Mouse (Mus musculus): ENCODE results near the gene Gm18596. TPM values are rescaled to one million over a fixed set of nuclear protein-coding genes. Genes with fewer than 3 reads are reported as not detected.
A peak's percentile ranks its signal among the peaks of the same experiment; 100 is the strongest.
"Not testable (repeated sequence)": the region's sequence is repeated elsewhere in the genome, so short reads cannot be mapped to it uniquely, and the experiment has no call there.

Gm18596 gene
- polyA plus RNA-seq, 1 experiment from 2014 or later, result not detected

DNA sequence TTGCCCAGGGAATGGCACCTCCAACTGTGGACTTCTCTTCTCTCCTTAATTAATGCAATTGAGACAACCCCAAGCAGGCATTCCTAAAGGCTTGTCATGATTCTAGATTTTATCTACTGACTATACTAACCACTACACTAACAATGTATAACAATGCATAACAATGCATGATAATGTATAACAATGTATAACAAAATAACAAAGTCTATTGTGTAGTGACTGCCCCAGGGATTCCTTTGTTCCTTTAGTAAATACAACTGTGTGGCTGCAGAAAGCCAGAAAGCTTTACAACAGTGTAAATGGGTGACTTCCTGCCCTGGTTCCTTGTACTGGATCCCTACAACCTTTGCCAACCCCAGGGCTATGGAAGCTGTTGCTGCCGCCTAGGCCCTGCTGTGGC, 6.5 kb downstream of the Gm18596 start:
- H3K4me3 ChIP-seq (ENCODE audit: low read depth, low read length), result no peak overlapping the region
- TF ChIP-seq CTCF (IDR thresholded peaks at IDR 0.05; ENCODE audit: low read depth) (no peak), EP300 (IDR thresholded peaks at IDR 0.05; ENCODE audit: low read depth) (no peak)
- H3K36me3 ChIP-seq (replicated peaks; ENCODE audit: insufficient read depth, low read length), result no peaks in the 10 kb centered on the region
- WGBS (ENCODE audit: insufficient replicate concordance), result 81% methylated on average over 1 of the region's 1 CpGs
- no peaks in the 10 kb centered on the region for H3K4me1 ChIP-seq (ENCODE audit: insufficient read depth)
- peaks cover 4% of the 10 kb centered on the region; the same call in 1 of the 2 replicates for H3K9me3 ChIP-seq (ENCODE audit: low read length)
- H3K27me3 ChIP-seq (ENCODE audit: insufficient read depth, low read length), result no peaks in the 10 kb centered on the region
- no peak overlapping the region for H3K9ac ChIP-seq (replicated peaks)
- DNase-seq (no peak), ATAC-seq (no peak)
- no peak overlapping the region for H3K4me2 ChIP-seq (ENCODE audit: low read depth, low read length)
- H3K27ac ChIP-seq (ENCODE audit: low read depth), result no peak overlapping the region

DNA sequence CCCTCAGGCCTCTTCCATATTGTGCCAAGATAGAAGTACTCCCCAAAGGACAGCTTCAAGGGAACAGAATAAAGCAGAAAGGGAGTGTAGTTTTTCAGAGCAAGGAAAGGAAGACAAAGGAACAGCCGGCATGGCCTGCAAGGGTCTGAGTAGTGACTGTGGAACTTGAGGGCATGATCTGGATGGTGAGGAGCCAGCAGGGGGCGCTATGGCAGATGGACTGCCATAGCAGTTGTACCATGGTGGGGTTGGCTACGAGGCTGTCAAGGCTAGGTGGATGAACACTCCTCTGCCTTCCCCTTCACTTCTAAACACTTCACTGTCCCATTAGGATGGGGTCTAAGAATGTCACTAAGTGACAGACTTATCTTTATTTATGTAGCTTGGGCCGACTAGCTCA, 13.2 kb downstream of the Gm18596 start:
- H3K4me2 ChIP-seq (ENCODE audit: low read depth, low read length), result no peak overlapping the region
- WGBS (ENCODE audit: insufficient replicate concordance), result 48% methylated on average over 4 of the region's 4 CpGs

DNA sequence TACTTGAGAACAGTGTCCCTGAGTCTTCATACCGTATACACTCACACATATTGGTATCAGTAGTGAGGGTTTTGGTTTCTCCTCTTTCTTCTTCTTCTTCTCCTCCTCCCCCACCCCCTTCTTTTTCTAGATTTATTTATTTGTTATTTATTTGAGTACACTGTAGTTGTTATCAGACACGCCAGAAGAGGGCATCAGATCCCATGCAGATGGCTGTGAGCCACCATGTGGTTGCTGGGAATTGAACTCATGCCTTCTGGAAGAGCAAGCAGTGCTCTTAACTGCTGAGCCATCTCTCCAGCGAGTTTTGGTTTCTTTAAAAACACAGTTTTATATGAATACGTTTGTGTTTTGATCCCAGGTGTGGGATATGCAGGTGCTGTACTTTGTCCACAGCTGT, 14.2 kb downstream of the Gm18596 start:
- ATAC-seq, result no peak
- no peak for DNase-seq
- H3K4me2 ChIP-seq (ENCODE audit: low read depth, low read length), result no peak overlapping the region
- H3K4me3 ChIP-seq (ENCODE audit: low read depth, low read length), result no peak overlapping the region
- no peak overlapping the region for H3K27ac ChIP-seq (ENCODE audit: low read depth)
- no peak overlapping the region for H3K9ac ChIP-seq (replicated peaks)
- no peaks in the 10 kb centered on the region for H3K27me3 ChIP-seq (ENCODE audit: insufficient read depth, low read length)
- H3K4me1 ChIP-seq (ENCODE audit: insufficient read depth), result no peaks in the 10 kb centered on the region
- no peaks in the 10 kb centered on the region for H3K9me3 ChIP-seq (ENCODE audit: low read length)
- H3K36me3 ChIP-seq (replicated peaks; ENCODE audit: insufficient read depth, low read length), result no peaks in the 10 kb centered on the region
- TF ChIP-seq CTCF (IDR thresholded peaks at IDR 0.05; ENCODE audit: low read depth), result peak; percentile 30
- TF ChIP-seq EP300 (IDR thresholded peaks at IDR 0.05; ENCODE audit: low read depth), result no peak
- 54% methylated on average over 4 of the region's 4 CpGs for WGBS (ENCODE audit: insufficient replicate concordance)

More for the DNA sequence above, 13.2 kb downstream of the Gm18596 start:
- DNase-seq (peak; percentile 26), ATAC-seq (no peak)
- Histone ChIP-seq H3K36me3 (replicated peaks; ENCODE audit: insufficient read depth, low read length) (no peaks in the 10 kb centered on the region), H3K9me3 (ENCODE audit: low read length) (no peaks in the 10 kb centered on the region), H3K9ac (replicated peaks) (no peak overlapping the region), H3K27me3 (ENCODE audit: insufficient read depth, low read length) (no peaks in the 10 kb centered on the region), H3K4me3 (ENCODE audit: low read depth, low read length) (no peak overlapping the region), H3K27ac (ENCODE audit: low read depth) (no peak overlapping the region), H3K4me1 (ENCODE audit: insufficient read depth) (no peaks in the 10 kb centered on the region)
- TF ChIP-seq CTCF (IDR thresholded peaks at IDR 0.05; ENCODE audit: low read depth) (peak; percentile 58), EP300 (IDR thresholded peaks at IDR 0.05; ENCODE audit: low read depth) (no peak)

DNA sequence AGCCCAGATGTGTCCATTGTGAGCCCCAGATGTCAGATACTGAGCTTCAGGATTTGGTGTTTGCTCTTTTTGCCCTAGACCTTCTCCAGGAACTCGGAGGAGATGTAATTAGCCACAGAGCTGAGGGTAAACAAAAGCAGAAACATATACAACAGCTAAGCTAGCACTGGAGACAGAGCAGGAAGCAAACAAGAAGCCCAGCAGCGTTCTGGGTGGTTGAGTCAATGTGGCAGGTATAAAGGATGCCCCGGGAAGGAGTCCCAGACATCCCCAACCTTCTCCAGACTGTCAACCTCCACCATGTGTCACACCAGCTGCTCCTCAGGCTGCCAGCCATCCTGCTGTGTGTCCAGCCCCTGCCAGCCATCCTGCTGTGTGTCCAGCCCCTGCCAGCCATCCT, 16.3 kb downstream of the Gm18596 start, which contains the start of gene Gm10100:
TSS of gene Gm10100 (plus strand) at position 301 of the 400 bp plus-strand sequence.
- no peaks in the 10 kb centered on the region for H3K9me3 ChIP-seq (ENCODE audit: low read length)
- no peak within 1 kb of the TSS for H3K9ac ChIP-seq (replicated peaks)
- TF ChIP-seq CTCF (IDR thresholded peaks at IDR 0.05; ENCODE audit: low read depth), result no peak
- no peak for TF ChIP-seq EP300 (IDR thresholded peaks at IDR 0.05; ENCODE audit: low read depth)
- 17% methylated on average over 3 of the region's 3 CpGs for WGBS (ENCODE audit: insufficient replicate concordance)
- no peaks in the 10 kb centered on the region for H3K36me3 ChIP-seq (replicated peaks; ENCODE audit: insufficient read depth, low read length)
- ATAC-seq, result no peak
- H3K27ac ChIP-seq (ENCODE audit: low read depth), result no peak within 1 kb of the TSS
- H3K4me2 ChIP-seq (ENCODE audit: low read depth, low read length), result no peak within 1 kb of the TSS
- no peak for DNase-seq
- no peaks in the 10 kb centered on the region for H3K27me3 ChIP-seq (ENCODE audit: insufficient read depth, low read length)
- no peaks in the 10 kb centered on the region for H3K4me1 ChIP-seq (ENCODE audit: insufficient read depth)
- no peak within 1 kb of the TSS for H3K4me3 ChIP-seq (ENCODE audit: low read depth, low read length)

DNA sequence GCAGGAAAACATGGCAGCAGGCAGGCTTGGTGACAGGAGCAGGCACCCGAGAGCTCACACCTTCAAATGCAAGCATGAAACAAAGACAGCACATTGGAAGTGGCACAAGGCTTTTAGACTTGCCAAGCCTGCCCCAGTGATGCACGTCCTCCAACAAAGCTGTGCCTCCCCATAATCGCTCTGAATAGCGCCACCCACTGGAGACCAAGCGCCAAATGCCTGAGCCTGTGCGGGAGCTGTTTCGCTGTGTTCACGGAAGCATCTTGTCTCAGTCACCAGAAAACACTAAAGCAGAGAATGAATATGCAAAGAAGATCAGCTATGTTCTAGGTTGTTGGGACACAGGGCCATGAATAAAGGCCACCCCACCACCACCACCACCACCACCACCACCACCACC, 17.6 kb downstream of the Gm18596 start:
- WGBS (ENCODE audit: insufficient replicate concordance), result 71% methylated on average over 8 of the region's 8 CpGs
- H3K27ac ChIP-seq (ENCODE audit: low read depth), result no peak overlapping the region
- H3K4me2 ChIP-seq (ENCODE audit: low read depth, low read length), result no peak overlapping the region
- H3K4me3 ChIP-seq (ENCODE audit: low read depth, low read length), result no peak overlapping the region
- 0 out of 2 replicates have a peak, but pooled peaks have one; percentile 24 for TF ChIP-seq CTCF (IDR thresholded peaks at IDR 0.05; ENCODE audit: low read depth)
- TF ChIP-seq EP300 (IDR thresholded peaks at IDR 0.05; ENCODE audit: low read depth), result no peak
- DNase-seq (no peak), ATAC-seq (no peak)
- no peaks in the 10 kb centered on the region for H3K36me3 ChIP-seq (replicated peaks; ENCODE audit: insufficient read depth, low read length)
- H3K4me1 ChIP-seq (ENCODE audit: insufficient read depth), result no peaks in the 10 kb centered on the region
- no peak overlapping the region for H3K9ac ChIP-seq (replicated peaks)
- H3K9me3 ChIP-seq (ENCODE audit: low read length), result no peaks in the 10 kb centered on the region
- H3K27me3 ChIP-seq (ENCODE audit: insufficient read depth, low read length), result no peaks in the 10 kb centered on the region

DNA sequence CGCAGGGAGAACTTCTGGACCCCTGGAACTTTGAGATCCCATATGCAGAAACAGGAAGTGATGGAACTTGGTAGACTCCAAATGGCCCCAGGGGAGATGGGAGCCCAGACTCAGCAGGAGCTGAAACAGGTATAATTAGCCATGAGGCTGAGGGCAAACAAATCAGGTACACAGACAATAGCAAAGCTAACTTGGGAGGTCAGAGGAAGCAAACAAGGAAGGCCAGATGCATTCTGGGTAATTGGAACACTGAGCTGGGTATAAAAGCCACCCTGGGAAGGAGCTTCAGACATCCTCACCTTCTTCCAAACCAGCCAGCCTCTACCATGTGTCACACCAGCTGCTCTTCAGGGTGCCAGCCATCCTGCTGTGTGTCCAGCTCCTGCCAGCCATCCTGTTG, 22.1 kb downstream of the Gm18596 start, which contains the start of gene Krtap12-1:
TSS of gene Krtap12-1 (plus strand) at position 301 of the 400 bp plus-strand sequence.
- not testable (repeated sequence) for H3K9ac ChIP-seq (replicated peaks); ATAC-seq; H3K4me3 ChIP-seq (ENCODE audit: low read depth, low read length); H3K36me3 ChIP-seq (replicated peaks; ENCODE audit: insufficient read depth, low read length); H3K4me2 ChIP-seq (ENCODE audit: low read depth, low read length); H3K27me3 ChIP-seq (ENCODE audit: insufficient read depth, low read length); DNase-seq; H3K27ac ChIP-seq (ENCODE audit: low read depth); H3K9me3 ChIP-seq (ENCODE audit: low read length); H3K4me1 ChIP-seq (ENCODE audit: insufficient read depth)
- WGBS (ENCODE audit: insufficient replicate concordance), result 87% methylated on average over 1 of the region's 1 CpGs

DNA sequence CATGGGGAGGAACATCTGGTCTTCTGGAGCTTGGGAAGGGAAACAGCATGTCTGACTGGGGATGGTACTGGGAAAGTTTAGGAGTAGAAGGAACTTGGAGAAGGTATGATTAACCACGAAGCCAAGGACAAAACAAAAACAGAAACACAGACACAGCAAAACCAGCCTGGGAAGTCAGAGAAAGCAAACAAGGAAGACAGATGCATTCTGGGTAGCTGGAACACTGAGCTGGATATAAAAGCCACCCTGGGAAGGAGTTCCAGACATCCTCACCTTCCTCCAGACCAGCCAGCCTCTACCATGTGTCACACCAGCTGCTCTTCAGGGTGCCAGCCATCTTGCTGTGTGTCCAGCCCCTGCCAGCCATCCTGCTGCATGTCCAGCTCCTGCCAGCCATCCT, 26.9 kb downstream of the Gm18596 start, which contains the start of gene Gm10142:
TSS of gene Gm10142 (plus strand) at position 301 of the 400 bp plus-strand sequence.
- DNase-seq (no peak), ATAC-seq (no peak)
- no peak for TF ChIP-seq EP300 (IDR thresholded peaks at IDR 0.05; ENCODE audit: low read depth)
- TF ChIP-seq CTCF (IDR thresholded peaks at IDR 0.05; ENCODE audit: low read depth), result no peak
- Histone ChIP-seq H3K4me2 (ENCODE audit: low read depth, low read length) (no peak within 1 kb of the TSS), H3K9ac (replicated peaks) (no peak within 1 kb of the TSS), H3K4me3 (ENCODE audit: low read depth, low read length) (no peak within 1 kb of the TSS), H3K36me3 (replicated peaks; ENCODE audit: insufficient read depth, low read length) (no peaks in the 10 kb centered on the region), H3K27ac (ENCODE audit: low read depth) (no peak within 1 kb of the TSS), H3K4me1 (ENCODE audit: insufficient read depth) (no peaks in the 10 kb centered on the region), H3K9me3 (ENCODE audit: low read length) (no peaks in the 10 kb centered on the region), H3K27me3 (ENCODE audit: insufficient read depth, low read length) (no peaks in the 10 kb centered on the region)
- 77% methylated on average over 1 of the region's 1 CpGs for WGBS (ENCODE audit: insufficient replicate concordance)
